Mouse (Mus musculus): Measurements from ENCODE around the gene Clec4f. TPM values are rescaled to one million over a fixed set of nuclear protein-coding genes. Genes with fewer than 3 reads are reported as not detected.

The Clec4f gene
- polyA plus RNA-seq (2015; fragmentation: Nextera tagmentation; extraction: Ambion mirVana): not detected in 2 replicates

DNA sequence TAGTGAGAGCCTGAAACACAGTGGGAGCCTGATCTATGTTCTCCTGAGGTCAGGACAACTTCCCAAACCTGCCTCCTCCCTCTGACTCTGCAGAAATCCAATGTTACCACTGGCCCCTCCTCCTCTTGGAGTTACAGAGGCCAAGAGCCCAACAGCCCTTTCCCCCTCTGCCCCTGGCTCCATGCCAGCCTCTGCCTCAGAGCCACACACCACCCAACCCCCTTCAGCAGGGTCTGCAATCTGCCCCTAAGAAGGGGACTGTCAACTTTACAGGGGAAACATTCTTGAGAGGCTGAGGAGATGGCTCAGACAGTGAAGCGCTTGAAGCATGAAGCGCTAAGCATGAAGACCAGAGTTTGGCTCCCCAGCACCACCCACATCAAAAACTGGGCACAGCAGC, at the start of gene Clec4f:
Clec4f (minus strand) TSS at position 101 of the 400 bp plus-strand sequence.
- H3K9me3 ChIP-seq: no peaks in the 10 kb centered on the region
- ATAC-seq: no peak
- H3K27me3 ChIP-seq: no peaks in the 10 kb centered on the region
- H3K4me1 ChIP-seq (replicated peaks): no peaks in the 10 kb centered on the region
- no peak within 1 kb of the TSS for H3K27ac ChIP-seq
- no peak within 1 kb of the TSS for H3K4me2 ChIP-seq (replicated peaks)
- H3K4me3 ChIP-seq (replicated peaks): no peak within 1 kb of the TSS
- no peaks in the 10 kb centered on the region for H3K36me3 ChIP-seq
- H3K9ac ChIP-seq (replicated peaks): no peak within 1 kb of the TSS
- 96% methylated on average over 2 of the region's 2 CpGs for WGBS

DNA sequence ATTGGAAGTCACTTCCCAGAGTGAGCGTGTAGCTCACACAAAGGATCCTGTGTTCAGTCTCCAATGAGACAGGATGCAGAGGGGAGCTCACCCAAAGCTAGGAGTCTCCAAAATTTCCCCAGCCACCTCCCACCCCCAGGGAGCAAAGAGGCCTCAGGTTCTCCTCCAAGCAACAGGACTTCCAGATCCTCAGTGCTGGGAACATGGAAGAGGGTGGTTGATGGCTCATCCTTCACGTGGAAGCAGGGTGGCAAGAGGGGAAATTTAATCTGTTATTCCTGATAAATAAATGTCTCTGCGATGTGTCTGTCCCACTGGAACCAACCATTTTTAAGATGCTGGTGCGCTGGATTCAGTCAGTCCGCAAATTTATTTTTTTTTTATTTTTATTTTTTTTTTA, 48.7 kb upstream of the Clec4f start:
- Histone ChIP-seq H3K9ac (replicated peaks) (no peak overlapping the region), H3K4me1 (replicated peaks) (peaks cover 4% of the 10 kb centered on the region), H3K9me3 (no peaks in the 10 kb centered on the region), H3K36me3 (no peaks in the 10 kb centered on the region), H3K27ac (no peak overlapping the region), H3K27me3 (peaks cover 95% of the 10 kb centered on the region), H3K4me2 (replicated peaks) (no peak overlapping the region), H3K4me3 (replicated peaks) (no peak overlapping the region)
- ATAC-seq: no peak
- WGBS: 18% methylated on average over 5 of the region's 5 CpGs

DNA sequence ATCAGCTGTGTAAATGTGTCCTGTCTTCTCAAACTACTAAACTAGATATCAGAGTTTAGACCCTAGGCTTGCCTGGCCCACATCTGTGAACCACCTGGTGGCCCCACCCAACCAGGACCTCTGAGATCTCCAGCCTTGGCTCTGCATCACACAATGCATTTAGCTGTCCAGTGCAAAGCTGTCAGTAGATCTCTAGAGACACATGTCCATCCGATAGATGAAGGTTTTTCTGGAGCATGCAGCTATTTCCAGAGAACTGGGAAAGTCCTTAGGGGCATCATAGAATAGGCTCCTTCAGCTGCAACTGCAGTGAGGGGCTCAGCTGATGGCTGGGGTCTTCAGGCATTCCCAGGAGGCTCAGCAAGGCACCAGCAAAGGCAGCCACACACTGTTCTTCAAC, 48.3 kb upstream of the Clec4f start:
- Histone ChIP-seq H3K27me3 (peaks cover 95% of the 10 kb centered on the region), H3K9ac (replicated peaks) (no peak overlapping the region), H3K4me3 (replicated peaks) (no peak overlapping the region), H3K27ac (no peak overlapping the region), H3K4me2 (replicated peaks) (no peak overlapping the region), H3K4me1 (replicated peaks) (peaks cover 4% of the 10 kb centered on the region), H3K36me3 (no peaks in the 10 kb centered on the region), H3K9me3 (no peaks in the 10 kb centered on the region)
- 6% methylated on average over 1 of the region's 1 CpGs for WGBS
- no peak for ATAC-seq

DNA sequence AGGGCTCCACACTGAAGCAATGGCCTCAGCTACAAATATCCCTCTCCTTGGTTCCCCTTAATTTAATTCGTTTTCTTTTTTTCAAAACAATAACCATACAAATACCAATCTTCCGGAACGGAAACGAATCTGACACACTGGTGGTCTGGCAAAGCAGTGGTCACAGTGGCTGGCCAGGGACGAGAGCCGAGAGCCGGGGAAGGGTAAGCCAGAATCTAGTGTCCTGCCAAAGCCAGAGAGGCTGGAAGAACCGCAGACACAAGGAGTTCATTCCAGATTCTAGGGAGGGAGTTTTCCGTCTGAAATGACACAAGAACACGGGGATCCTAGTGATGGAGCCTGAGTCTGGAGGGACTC, 47.7 kb upstream of the Clec4f start:
- ATAC-seq: no peak
- H3K4me2 ChIP-seq (replicated peaks): no peak overlapping the region
- H3K27ac ChIP-seq: no peak overlapping the region
- H3K9ac ChIP-seq (replicated peaks): no peak overlapping the region
- H3K36me3 ChIP-seq: no peaks in the 10 kb centered on the region
- no peak overlapping the region for H3K4me3 ChIP-seq (replicated peaks)
- no peaks in the 10 kb centered on the region for H3K9me3 ChIP-seq
- WGBS: 1% methylated on average over 10 of the region's 10 CpGs
- peaks cover 95% of the 10 kb centered on the region for H3K27me3 ChIP-seq
- H3K4me1 ChIP-seq (replicated peaks): peaks cover 4% of the 10 kb centered on the region

GRCm38 (mm10) chr6:83703000-83703721, 47.2 kb upstream of the Clec4f start:
- WGBS: under 1% methylated on average over 27 of the region's 27 CpGs
- H3K9ac ChIP-seq (replicated peaks): no peak overlapping the region
- no peak for ATAC-seq
- H3K4me1 ChIP-seq (replicated peaks): peaks cover 4% of the 10 kb centered on the region
- peaks cover 95% of the 10 kb centered on the region for H3K27me3 ChIP-seq
- H3K4me2 ChIP-seq (replicated peaks): no peak overlapping the region
- no peak overlapping the region for H3K4me3 ChIP-seq (replicated peaks)
- no peak overlapping the region for H3K27ac ChIP-seq
- no peaks in the 10 kb centered on the region for H3K36me3 ChIP-seq
- H3K9me3 ChIP-seq: no peaks in the 10 kb centered on the region

GRCm38 (mm10) chr6:83702146-83702999, 46.4 kb upstream of the Clec4f start:
- Histone ChIP-seq H3K4me3 (replicated peaks) (no peak overlapping the region), H3K36me3 (no peaks in the 10 kb centered on the region), H3K27ac (no peak overlapping the region), H3K27me3 (peaks cover 95% of the 10 kb centered on the region), H3K4me1 (replicated peaks) (peaks cover 4% of the 10 kb centered on the region), H3K9ac (replicated peaks) (no peak overlapping the region), H3K9me3 (no peaks in the 10 kb centered on the region), H3K4me2 (replicated peaks) (peak overlapping the region; percentile 6; the same call in 1 of the 2 replicates)
- ATAC-seq: peak; percentile 50; the same call in 1 of the 2 replicates
- WGBS: under 1% methylated on average over 53 of the region's 53 CpGs

- Histone ChIP-seq H3K36me3 (no peaks in the 10 kb centered on the region), H3K4me1 (replicated peaks) (peaks cover 4% of the 10 kb centered on the region), H3K27ac (no peak overlapping the region), H3K9me3 (no peaks in the 10 kb centered on the region), H3K27me3 (peaks cover 95% of the 10 kb centered on the region), H3K4me3 (replicated peaks) (no peak overlapping the region), H3K4me2 (replicated peaks) (no peak overlapping the region), H3K9ac (replicated peaks) (no peak overlapping the region)
- WGBS: under 1% methylated on average over 11 of the region's 11 CpGs
- no peak for ATAC-seq
Observed at GRCm38 (mm10) chr6:83701001-83701400, 45.0 kb upstream of the Clec4f start.

- no peak overlapping the region for H3K9ac ChIP-seq (replicated peaks)
- ATAC-seq: no peak
- no peaks in the 10 kb centered on the region for H3K36me3 ChIP-seq
- no peaks in the 10 kb centered on the region for H3K9me3 ChIP-seq
- peaks cover 95% of the 10 kb centered on the region for H3K27me3 ChIP-seq
- no peak overlapping the region for H3K4me3 ChIP-seq (replicated peaks)
- no peak overlapping the region for H3K4me2 ChIP-seq (replicated peaks)
- no peak overlapping the region for H3K27ac ChIP-seq
- peaks cover 4% of the 10 kb centered on the region for H3K4me1 ChIP-seq (replicated peaks)
- WGBS: 3% methylated on average over 5 of the region's 5 CpGs
Observed at GRCm38 (mm10) chr6:83699971-83700370, 44.0 kb upstream of the Clec4f start.

GRCm38 (mm10) chr6:83697932-83698331, 41.9 kb upstream of the Clec4f start:
- no peak overlapping the region for H3K4me3 ChIP-seq (replicated peaks)
- H3K9me3 ChIP-seq: no peaks in the 10 kb centered on the region
- peaks cover 8% of the 10 kb centered on the region for H3K4me1 ChIP-seq (replicated peaks)
- 2% methylated on average over 8 of the region's 8 CpGs for WGBS
- no peak overlapping the region for H3K27ac ChIP-seq
- H3K27me3 ChIP-seq: peaks cover 96% of the 10 kb centered on the region
- ATAC-seq: no peak
- no peaks in the 10 kb centered on the region for H3K36me3 ChIP-seq
- no peak overlapping the region for H3K4me2 ChIP-seq (replicated peaks)
- no peak overlapping the region for H3K9ac ChIP-seq (replicated peaks)

DNA sequence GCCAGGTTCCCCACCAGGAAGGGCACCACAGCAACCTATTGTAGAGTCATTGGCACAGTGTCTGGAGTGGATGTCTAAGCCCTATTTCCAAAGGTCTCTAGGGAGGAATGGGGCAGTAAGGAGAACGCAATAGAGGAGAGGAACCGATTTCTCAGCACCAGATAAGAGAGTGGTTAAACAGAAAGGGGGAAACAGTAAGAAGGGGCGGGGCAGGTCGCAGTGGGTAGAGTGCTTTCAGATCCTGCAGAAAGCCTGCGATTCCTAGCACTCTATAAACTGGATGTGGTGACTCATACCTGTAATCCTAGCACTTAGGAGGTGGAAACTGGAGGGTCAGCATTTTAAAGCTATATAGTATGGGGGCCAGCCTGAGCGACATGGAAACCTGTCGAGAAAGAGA, 40.7 kb upstream of the Clec4f start:
- Histone ChIP-seq H3K4me2 (replicated peaks) (no peak overlapping the region), H3K27ac (no peak overlapping the region), H3K4me1 (replicated peaks) (0 out of 2 replicates have a peak, but pooled peaks cover 4% of the 10 kb centered on the region), H3K27me3 (peaks cover 98% of the 10 kb centered on the region), H3K9me3 (no peaks in the 10 kb centered on the region), H3K36me3 (no peaks in the 10 kb centered on the region), H3K9ac (replicated peaks) (no peak overlapping the region), H3K4me3 (replicated peaks) (no peak overlapping the region)
- no peak for ATAC-seq
- 4% methylated on average over 7 of the region's 7 CpGs for WGBS

GRCm38 (mm10) chr6:83695731-83696130, 39.7 kb upstream of the Clec4f start:
- Histone ChIP-seq H3K9me3 (no peaks in the 10 kb centered on the region), H3K4me1 (replicated peaks) (0 out of 2 replicates have a peak, but pooled peaks cover 4% of the 10 kb centered on the region), H3K27me3 (peaks cover 98% of the 10 kb centered on the region), H3K4me2 (replicated peaks) (no peak overlapping the region), H3K4me3 (replicated peaks) (no peak overlapping the region), H3K27ac (no peak overlapping the region), H3K9ac (replicated peaks) (no peak overlapping the region), H3K36me3 (no peaks in the 10 kb centered on the region)
- ATAC-seq: no peak
- 3% methylated on average over 3 of the region's 3 CpGs for WGBS

GRCm38 (mm10) chr6:83693835-83694234, 37.8 kb upstream of the Clec4f start:
- Histone ChIP-seq H3K4me2 (replicated peaks) (no peak overlapping the region), H3K4me3 (replicated peaks) (no peak overlapping the region), H3K27me3 (peaks cover 96% of the 10 kb centered on the region), H3K36me3 (no peaks in the 10 kb centered on the region), H3K4me1 (replicated peaks) (0 out of 2 replicates have a peak, but pooled peaks cover 4% of the 10 kb centered on the region), H3K9ac (replicated peaks) (no peak overlapping the region), H3K9me3 (no peaks in the 10 kb centered on the region), H3K27ac (no peak overlapping the region)
- WGBS: under 1% methylated on average over 9 of the region's 9 CpGs
- no peak for ATAC-seq

All from midbrain, embryonic 13.5 days (tissue).